Mouse (Mus musculus): ENCODE results near the gene Inha. TPM values are rescaled to one million over a fixed set of nuclear protein-coding genes. Genes with fewer than 3 reads are reported as not detected.

Inha gene
- total RNA-seq (2014; rRNA removed), result not detected in 2 replicates
- polyA plus RNA-seq (2012; rRNA removed), result 0.44 and 0.53 TPM in 2 replicates

DNA sequence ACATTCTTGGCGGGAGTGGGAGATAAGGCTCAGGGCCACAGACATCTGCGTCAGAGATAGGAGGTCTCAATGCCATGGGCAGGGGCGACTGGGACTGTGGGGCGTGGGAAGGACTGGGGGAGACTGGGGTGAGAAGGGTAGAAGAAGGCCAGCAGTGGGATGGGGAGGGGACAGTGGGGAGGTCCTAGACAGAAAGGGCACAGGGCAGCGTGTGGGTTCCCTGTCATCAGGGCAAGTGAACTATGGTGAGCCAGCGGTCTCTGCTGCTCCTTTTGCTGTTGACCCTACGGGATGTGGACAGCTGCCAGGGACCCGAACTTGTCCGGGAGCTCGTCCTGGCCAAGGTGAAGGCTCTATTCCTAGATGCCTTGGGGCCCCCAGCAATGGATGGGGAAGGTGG, at the start of gene Inha:
TSS of gene Inha (plus strand) at position 72 of the 400 bp plus-strand sequence.
- Histone ChIP-seq H3K9ac (ENCODE audit: low read depth, low read length) (peak within 1 kb of the TSS; percentile 78), H3K4me1 (ENCODE audit: control insufficient read depth, insufficient read depth, low read length) (no peaks in the 10 kb centered on the region), H3K36me3 (ENCODE audit: control insufficient read depth, insufficient read depth, low read length) (no peaks in the 10 kb centered on the region), H3K79me2 (ENCODE audit: control insufficient read depth, insufficient read depth, low read length) (no peaks in the 10 kb centered on the region), H3K4me3 (ENCODE audit: insufficient read depth, low read depth, low read length) (peak within 1 kb of the TSS; percentile 74), H3K27ac (replicated peaks; ENCODE audit: insufficient read depth, low read depth, low read length) (no peak within 1 kb of the TSS), H3K27me3 (ENCODE audit: control insufficient read depth, insufficient read depth, low read length) (peaks cover 30% of the 10 kb centered on the region)
- WGBS, result 67% methylated on average over 10 of the region's 10 CpGs
- no peak for TF ChIP-seq CTCF (IDR thresholded peaks at IDR 0.05; ENCODE audit: low read depth, low read length)
- TF ChIP-seq POLR2A (IDR thresholded peaks at IDR 0.05; ENCODE audit: extremely low read depth, insufficient read depth, low read length), result no peak
- no peak for DNase-seq (ENCODE audit: extremely low read depth, low read depth, low spot score)

DNA sequence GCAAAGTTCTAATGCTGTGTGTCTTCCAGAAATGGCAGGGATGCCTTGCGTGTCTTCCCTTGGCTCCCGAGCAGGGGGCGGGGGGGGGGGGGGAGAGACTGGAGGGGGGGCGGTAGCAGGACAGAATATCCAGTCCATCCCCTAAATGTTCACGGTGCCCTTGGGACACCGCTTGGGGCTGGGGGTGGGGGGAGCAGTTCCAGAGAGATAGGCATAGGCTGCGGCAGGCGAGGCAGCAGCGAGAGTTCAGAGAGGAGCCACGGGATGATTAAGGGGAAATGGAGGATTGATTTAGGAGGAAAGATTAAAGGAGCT, 49.2 kb upstream of the Inha start:
- 10% methylated on average over 8 of the region's 10 CpGs for WGBS
- Histone ChIP-seq H3K27me3 (ENCODE audit: control insufficient read depth, insufficient read depth, low read length) (peaks cover 14% of the 10 kb centered on the region), H3K36me3 (ENCODE audit: control insufficient read depth, insufficient read depth, low read length) (no peaks in the 10 kb centered on the region), H3K4me1 (ENCODE audit: control insufficient read depth, insufficient read depth, low read length) (no peaks in the 10 kb centered on the region), H3K9ac (ENCODE audit: low read depth, low read length) (no peak overlapping the region), H3K4me3 (ENCODE audit: insufficient read depth, low read depth, low read length) (no peak overlapping the region), H3K79me2 (ENCODE audit: control insufficient read depth, insufficient read depth, low read length) (no peaks in the 10 kb centered on the region), H3K27ac (replicated peaks; ENCODE audit: insufficient read depth, low read depth, low read length) (no peak overlapping the region)
- DNase-seq (ENCODE audit: extremely low read depth, low read depth, low spot score), result no peak
- no peak for TF ChIP-seq POLR2A (IDR thresholded peaks at IDR 0.05; ENCODE audit: extremely low read depth, insufficient read depth, low read length)
- no peak for TF ChIP-seq CTCF (IDR thresholded peaks at IDR 0.05; ENCODE audit: low read depth, low read length)

DNA sequence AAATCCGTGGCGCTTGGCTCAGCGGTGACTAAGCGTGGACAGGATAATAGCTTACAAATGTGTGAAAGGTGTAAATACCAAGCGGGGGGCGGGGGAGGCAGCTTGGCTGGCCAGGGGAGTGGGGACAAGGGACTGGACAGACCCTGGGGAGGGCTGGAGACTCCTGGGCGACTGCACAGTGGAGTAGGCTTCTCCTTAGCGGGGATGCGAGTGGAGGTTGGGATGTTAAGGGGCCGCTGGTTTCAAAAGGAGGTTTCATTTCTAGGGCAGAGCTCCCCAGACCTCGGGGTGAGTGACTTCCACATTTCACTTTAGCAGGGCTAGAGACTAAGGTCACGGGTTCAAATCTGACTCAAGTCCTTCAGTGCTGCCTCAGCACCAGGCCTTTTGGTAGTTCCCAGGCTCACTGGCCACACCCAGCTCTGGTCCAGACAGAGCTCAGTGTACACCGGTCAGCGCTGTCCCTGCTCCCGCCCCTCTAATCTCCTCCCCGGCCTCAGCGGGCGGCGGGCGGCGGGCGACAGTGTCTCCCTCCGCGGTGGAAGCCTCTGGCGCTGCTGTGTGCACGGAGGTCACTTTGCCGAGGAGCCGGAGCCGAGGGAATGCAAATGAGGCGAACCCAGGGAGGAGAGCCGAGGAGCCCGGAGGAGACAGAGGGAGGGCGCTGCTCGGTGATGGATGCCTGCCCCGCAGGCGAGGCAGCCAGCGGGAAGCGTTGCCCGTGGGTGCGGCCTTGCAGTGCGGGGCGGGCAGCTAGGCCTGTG, 48.7 kb upstream of the Inha start:
- Histone ChIP-seq H3K36me3 (ENCODE audit: control insufficient read depth, insufficient read depth, low read length) (no peaks in the 10 kb centered on the region), H3K4me3 (ENCODE audit: insufficient read depth, low read depth, low read length) (no peak overlapping the region; the same call in 1 of the 2 replicates), H3K9ac (ENCODE audit: low read depth, low read length) (no peak overlapping the region), H3K27ac (replicated peaks; ENCODE audit: insufficient read depth, low read depth, low read length) (no peak overlapping the region), H3K79me2 (ENCODE audit: control insufficient read depth, insufficient read depth, low read length) (no peaks in the 10 kb centered on the region), H3K27me3 (ENCODE audit: control insufficient read depth, insufficient read depth, low read length) (peaks cover 14% of the 10 kb centered on the region), H3K4me1 (ENCODE audit: control insufficient read depth, insufficient read depth, low read length) (no peaks in the 10 kb centered on the region)
- DNase-seq (ENCODE audit: extremely low read depth, low read depth, low spot score), result no peak
- WGBS, result 6% methylated on average over 42 of the region's 42 CpGs
- TF ChIP-seq POLR2A (IDR thresholded peaks at IDR 0.05; ENCODE audit: extremely low read depth, insufficient read depth, low read length), result no peak
- no peak for TF ChIP-seq CTCF (IDR thresholded peaks at IDR 0.05; ENCODE audit: low read depth, low read length)

DNA sequence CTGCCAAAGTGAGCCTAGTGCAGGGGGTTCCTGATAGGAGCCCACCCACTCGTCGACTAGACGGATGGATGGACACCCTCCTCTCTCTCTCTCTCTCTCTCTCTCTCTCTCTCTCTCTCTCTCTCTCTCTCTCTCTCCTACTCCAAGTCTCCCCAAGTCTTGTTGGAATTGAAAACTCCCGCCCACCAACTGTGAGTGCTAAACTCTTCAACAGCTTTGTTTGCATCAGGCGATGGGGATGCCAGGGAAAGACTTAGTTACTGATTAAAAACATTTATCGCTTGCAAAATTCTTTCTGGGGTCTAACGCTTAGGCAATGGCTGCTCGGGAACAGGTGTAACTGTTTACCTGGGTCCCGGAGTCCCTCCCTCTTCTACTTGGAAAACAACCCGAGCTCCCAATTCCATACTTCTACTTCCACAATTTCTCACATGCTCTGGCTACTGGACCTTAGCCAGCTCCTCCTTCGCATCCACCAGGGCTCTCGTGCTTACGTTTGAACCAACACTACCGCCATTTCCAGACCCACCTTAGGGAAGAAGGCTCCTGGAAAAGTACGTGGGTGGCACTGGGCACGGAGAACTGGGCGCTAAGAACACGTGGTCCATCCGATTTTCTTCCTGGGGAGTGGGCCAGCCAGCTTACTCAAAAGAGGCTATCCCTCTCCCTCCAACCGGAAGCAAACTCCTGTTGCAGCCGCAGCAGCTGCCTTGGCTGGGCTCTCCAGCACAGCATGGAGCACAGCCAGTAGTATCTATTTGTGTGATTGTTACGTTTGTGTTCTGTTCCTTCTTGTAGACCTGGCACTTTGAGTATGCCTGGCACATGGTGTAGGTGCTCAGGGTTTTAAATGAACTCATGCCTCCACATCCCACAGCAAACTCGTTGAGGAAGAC, 47.8 kb upstream of the Inha start:
- no peaks in the 10 kb centered on the region for H3K79me2 ChIP-seq (ENCODE audit: control insufficient read depth, insufficient read depth, low read length)
- 8% methylated on average over 23 of the region's 23 CpGs for WGBS
- no peaks in the 10 kb centered on the region for H3K36me3 ChIP-seq (ENCODE audit: control insufficient read depth, insufficient read depth, low read length)
- H3K9ac ChIP-seq (ENCODE audit: low read depth, low read length), result no peak overlapping the region
- no peaks in the 10 kb centered on the region for H3K4me1 ChIP-seq (ENCODE audit: control insufficient read depth, insufficient read depth, low read length)
- DNase-seq (ENCODE audit: extremely low read depth, low read depth, low spot score), result no peak
- no peak for TF ChIP-seq POLR2A (IDR thresholded peaks at IDR 0.05; ENCODE audit: extremely low read depth, insufficient read depth, low read length)
- TF ChIP-seq CTCF (IDR thresholded peaks at IDR 0.05; ENCODE audit: low read depth, low read length), result no peak
- H3K27me3 ChIP-seq (ENCODE audit: control insufficient read depth, insufficient read depth, low read length), result peaks cover 14% of the 10 kb centered on the region
- no peak overlapping the region for H3K4me3 ChIP-seq (ENCODE audit: insufficient read depth, low read depth, low read length)
- H3K27ac ChIP-seq (replicated peaks; ENCODE audit: insufficient read depth, low read depth, low read length), result no peak overlapping the region

DNA sequence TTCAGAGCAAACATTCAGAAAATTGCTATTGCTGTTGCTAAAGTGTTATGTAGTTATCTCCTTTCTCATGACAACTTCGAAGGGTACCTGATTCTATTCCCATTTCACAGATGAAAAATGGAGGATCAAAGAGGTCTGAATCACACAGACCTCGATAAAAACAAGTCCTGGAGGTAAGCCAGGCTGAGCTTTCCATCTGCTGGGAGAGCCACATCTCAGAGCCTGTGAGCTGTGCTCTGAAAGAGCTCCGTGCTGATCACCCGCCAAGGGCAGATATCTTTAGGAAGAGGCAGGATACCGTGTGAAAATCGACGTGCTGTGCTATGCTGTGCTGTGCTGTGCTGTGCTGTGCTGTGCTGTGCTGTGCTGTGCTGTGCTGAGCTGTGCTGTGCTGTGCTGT, 46.6 kb upstream of the Inha start:
- no peaks in the 10 kb centered on the region for H3K36me3 ChIP-seq (ENCODE audit: control insufficient read depth, insufficient read depth, low read length)
- WGBS, result 64% methylated on average over 7 of the region's 7 CpGs
- no peak overlapping the region for H3K9ac ChIP-seq (ENCODE audit: low read depth, low read length)
- no peaks in the 10 kb centered on the region for H3K79me2 ChIP-seq (ENCODE audit: control insufficient read depth, insufficient read depth, low read length)
- no peak overlapping the region for H3K4me3 ChIP-seq (ENCODE audit: insufficient read depth, low read depth, low read length)
- H3K27ac ChIP-seq (replicated peaks; ENCODE audit: insufficient read depth, low read depth, low read length), result no peak overlapping the region
- TF ChIP-seq POLR2A (IDR thresholded peaks at IDR 0.05; ENCODE audit: extremely low read depth, insufficient read depth, low read length) (no peak), CTCF (IDR thresholded peaks at IDR 0.05; ENCODE audit: low read depth, low read length) (no peak)
- no peak for DNase-seq (ENCODE audit: extremely low read depth, low read depth, low spot score)
- peaks cover 14% of the 10 kb centered on the region for H3K27me3 ChIP-seq (ENCODE audit: control insufficient read depth, insufficient read depth, low read length)
- no peaks in the 10 kb centered on the region for H3K4me1 ChIP-seq (ENCODE audit: control insufficient read depth, insufficient read depth, low read length)

Data from liver, adult 2 months (tissue).